Mouse (Mus musculus) kidney, adult 2 months (tissue): Measurements from ENCODE around the gene Fcgbp.

Source experiments
- CTCF ChIP-seq: fragments of 200-500 bp; conservative IDR thresholded peaks from 2 replicates; pipeline ENCODE4 v1.5.1; 2011; ENCODE audit warnings: low read depth, mild to moderate bottlenecking, control low read depth, low read length, moderate library complexity, mixed read lengths; ENCODE audit not compliant: insufficient read depth, insufficient read length
- POLR2A ChIP-seq: fragments of 200-500 bp; IDR thresholded peaks from one replicate; pipeline ENCODE4 v1.6.1; 2011; ENCODE audit warnings: low read depth, low read length, control low read depth

DNA sequence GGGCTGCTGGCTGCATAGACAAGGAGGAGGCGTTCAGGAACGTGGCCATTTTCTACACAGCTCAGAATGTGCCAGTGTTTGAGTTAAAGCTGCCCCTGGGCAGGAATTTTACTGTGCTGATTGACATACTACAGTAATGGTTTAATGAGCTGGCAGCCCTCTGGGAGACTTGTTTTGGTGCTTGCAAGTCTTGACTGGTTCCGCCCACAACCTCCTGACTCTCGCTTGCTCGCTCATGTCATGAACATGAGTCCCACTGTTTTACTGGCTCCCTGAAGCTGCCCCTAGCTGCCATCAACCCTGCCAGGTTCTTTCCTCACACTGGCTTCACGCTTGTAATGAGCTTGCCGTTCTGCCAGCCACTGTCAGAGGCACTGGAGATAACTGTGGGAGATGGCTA is 13.2 kb downstream of the Fcgbp start:
- TF ChIP-seq CTCF (no peak), POLR2A (no peak)
